Mouse (Mus musculus): ENCODE results near the gene Col5a3. TPM values are rescaled to one million over a fixed set of nuclear protein-coding genes. Genes with fewer than 3 reads are reported as not detected.

The Col5a3 gene
- total RNA-seq, 1 experiment, result 2.3 TPM

- Histone ChIP-seq H3K36me3 (ENCODE audit: control insufficient read depth, insufficient read depth, low read length, poor library complexity, severe bottlenecking) (no peaks in the 10 kb centered on the region), H3K27ac (ENCODE audit: insufficient read depth, low read depth, low read length, poor library complexity, severe bottlenecking) (no peak overlapping the region), H3K9ac (ENCODE audit: insufficient read depth, low read depth, low read length, poor library complexity, severe bottlenecking) (no peak overlapping the region), H3K4me1 (ENCODE audit: control insufficient read depth in 2 of 2, insufficient read depth in 2 of 2, low read length in 2 of 2, poor library complexity in 1 of 2) (no peaks in the 10 kb centered on the region), H3K4me3 (ENCODE audit: insufficient read depth in 1 of 2, low read depth in 1 of 2, low read length in 2 of 2, poor library complexity in 1 of 2, severe bottlenecking in 1 of 2) (no peak overlapping the region), H3K9me3 (ENCODE audit: control insufficient read depth, insufficient read depth, low read depth, low read length) (no peaks in the 10 kb centered on the region)
- in situ Hi-C loops (cut with MboI; ENCODE audit: low sequenced_read_pairs in 2 of 2, unreplicated experiment in 2 of 2), result loop anchor here in 1 of 2 experiments (10.0 kb wide), 1 partner anchor 96 kb away; no protein-coding TSS in a partner anchor
- DNase-seq (ENCODE audit: low read depth, low spot score), result no peak
- TF ChIP-seq ZC3H11A (IDR thresholded peaks at IDR 0.05; ENCODE audit: borderline replicate concordance, low read depth, low read length) (no peak), ZNF384 (IDR thresholded peaks at IDR 0.05; ENCODE audit: low read depth, low read length) (peak; percentile 94), HCFC1 (IDR thresholded peaks at IDR 0.05; ENCODE audit: borderline replicate concordance, insufficient read depth, low read length) (no peak)
These were observed 76.4 kb downstream of the Col5a3 start for GRCm38 (mm10) chr9:20738251-20738999.

GRCm38 (mm10) chr9:20737227-20737626, 77.6 kb downstream of the Col5a3 start:
- no peak overlapping the region for H3K9ac ChIP-seq (ENCODE audit: insufficient read depth, low read depth, low read length, poor library complexity, severe bottlenecking)
- DNase-seq (ENCODE audit: low read depth, low spot score), result no peak
- in situ Hi-C loops (cut with MboI; ENCODE audit: low sequenced_read_pairs in 2 of 2, unreplicated experiment in 2 of 2), result loop anchor here in 1 of 2 experiments (10.0 kb wide), 1 partner anchor 98 kb away; no protein-coding TSS in a partner anchor

GRCm38 (mm10) chr9:20734692-20735091, 80.2 kb downstream of the Col5a3 start:
- TF ChIP-seq HCFC1 (IDR thresholded peaks at IDR 0.05; ENCODE audit: borderline replicate concordance, insufficient read depth, low read length), result no peak
- TF ChIP-seq MAFK (IDR thresholded peaks at IDR 0.05; ENCODE audit: insufficient read depth, low read depth, low read length), result no peak
- TF ChIP-seq ZNF384 (IDR thresholded peaks at IDR 0.05; ENCODE audit: low read depth, low read length), result no peak
- no peak for TF ChIP-seq ZC3H11A (IDR thresholded peaks at IDR 0.05; ENCODE audit: borderline replicate concordance, low read depth, low read length)
- no peak for TF ChIP-seq CHD2 (IDR thresholded peaks at IDR 0.05; ENCODE audit: low read depth, low read length)
- no peaks in the 10 kb centered on the region for H3K9me3 ChIP-seq (ENCODE audit: control insufficient read depth, insufficient read depth, low read depth, low read length)
- H3K27ac ChIP-seq (ENCODE audit: insufficient read depth, low read depth, low read length, poor library complexity, severe bottlenecking), result no peak overlapping the region
- DNase-seq (ENCODE audit: low read depth, low spot score), result no peak
- in situ Hi-C loops (cut with MboI; ENCODE audit: low sequenced_read_pairs in 2 of 2, unreplicated experiment in 2 of 2), result loop anchor here in 1 of 2 experiments (10.0 kb wide), 1 partner anchor 100 kb away; no protein-coding TSS in a partner anchor
- no peaks in the 10 kb centered on the region for H3K36me3 ChIP-seq (ENCODE audit: control insufficient read depth, insufficient read depth, low read length, poor library complexity, severe bottlenecking)
- H3K4me3 ChIP-seq (ENCODE audit: insufficient read depth in 1 of 2, low read depth in 1 of 2, low read length in 2 of 2, poor library complexity in 1 of 2, severe bottlenecking in 1 of 2), result no peak overlapping the region
- H3K9ac ChIP-seq (ENCODE audit: insufficient read depth, low read depth, low read length, poor library complexity, severe bottlenecking), result no peak overlapping the region
- H3K4me1 ChIP-seq (ENCODE audit: control insufficient read depth in 2 of 2, insufficient read depth in 2 of 2, low read length in 2 of 2, poor library complexity in 1 of 2), result no peaks in the 10 kb centered on the region

More at GRCm38 (mm10) chr9:20737227-20737626, 77.6 kb downstream of the Col5a3 start:
- Histone ChIP-seq H3K4me3 (ENCODE audit: insufficient read depth in 1 of 2, low read depth in 1 of 2, low read length in 2 of 2, poor library complexity in 1 of 2, severe bottlenecking in 1 of 2) (no peak overlapping the region), H3K27ac (ENCODE audit: insufficient read depth, low read depth, low read length, poor library complexity, severe bottlenecking) (no peak overlapping the region), H3K9me3 (ENCODE audit: control insufficient read depth, insufficient read depth, low read depth, low read length) (no peaks in the 10 kb centered on the region), H3K36me3 (ENCODE audit: control insufficient read depth, insufficient read depth, low read length, poor library complexity, severe bottlenecking) (no peaks in the 10 kb centered on the region), H3K4me1 (ENCODE audit: control insufficient read depth in 2 of 2, insufficient read depth in 2 of 2, low read length in 2 of 2, poor library complexity in 1 of 2) (no peaks in the 10 kb centered on the region)
- TF ChIP-seq ZNF384 (IDR thresholded peaks at IDR 0.05; ENCODE audit: low read depth, low read length) (no peak), ZC3H11A (IDR thresholded peaks at IDR 0.05; ENCODE audit: borderline replicate concordance, low read depth, low read length) (no peak), CHD2 (IDR thresholded peaks at IDR 0.05; ENCODE audit: low read depth, low read length) (no peak), MAFK (IDR thresholded peaks at IDR 0.05; ENCODE audit: insufficient read depth, low read depth, low read length) (peak; percentile 80), HCFC1 (IDR thresholded peaks at IDR 0.05; ENCODE audit: borderline replicate concordance, insufficient read depth, low read length) (no peak)

- Histone ChIP-seq H3K27ac (ENCODE audit: insufficient read depth, low read depth, low read length, poor library complexity, severe bottlenecking) (no peak overlapping the region), H3K9me3 (ENCODE audit: control insufficient read depth, insufficient read depth, low read depth, low read length) (no peaks in the 10 kb centered on the region), H3K36me3 (ENCODE audit: control insufficient read depth, insufficient read depth, low read length, poor library complexity, severe bottlenecking) (no peaks in the 10 kb centered on the region), H3K4me3 (ENCODE audit: insufficient read depth in 1 of 2, low read depth in 1 of 2, low read length in 2 of 2, poor library complexity in 1 of 2, severe bottlenecking in 1 of 2) (no peak overlapping the region), H3K4me1 (ENCODE audit: control insufficient read depth in 2 of 2, insufficient read depth in 2 of 2, low read length in 2 of 2, poor library complexity in 1 of 2) (peaks cover 0 to 2% of the 10 kb centered on the region in 2 experiments; a peak in 1 of 4 replicates), H3K9ac (ENCODE audit: insufficient read depth, low read depth, low read length, poor library complexity, severe bottlenecking) (no peak overlapping the region)
- TF ChIP-seq HCFC1 (IDR thresholded peaks at IDR 0.05; ENCODE audit: borderline replicate concordance, insufficient read depth, low read length) (no peak), ZC3H11A (IDR thresholded peaks at IDR 0.05; ENCODE audit: borderline replicate concordance, low read depth, low read length) (no peak)
- in situ Hi-C loops (cut with MboI; ENCODE audit: low sequenced_read_pairs in 2 of 2, unreplicated experiment in 2 of 2), result loop anchor here in 1 of 2 experiments (10.0 kb wide), 1 partner anchor 103 kb away; no protein-coding TSS in a partner anchor
- no peak for DNase-seq (ENCODE audit: low read depth, low spot score)
These were observed 83.1 kb downstream of the Col5a3 start for GRCm38 (mm10) chr9:20731797-20732196.

Measured in ES-E14 (cell line).